Mouse (Mus musculus): ENCODE measurements at regions not wholly inside any gene's neighbourhood (a gene's known extent, or its start where the extent isn't known, plus 50 kb on each side); places are given as distances from the start of the nearest gene placed in this dataset.

GRCm38 (mm10) chr4:31612825-31613514, 350.9 kb upstream of the Map3k7 start:
- no peak for DNase-seq (ENCODE audit: low spot score in 2 of 2)

- no peak for DNase-seq (ENCODE audit: low spot score in 2 of 2)
Measured at GRCm38 (mm10) chr4:31617572-31617971, 346.3 kb upstream of the Map3k7 start.

- no peak for DNase-seq (ENCODE audit: low spot score in 2 of 2)
Measured at GRCm38 (mm10) chr4:31618026-31618425, 345.9 kb upstream of the Map3k7 start.

- no peak for DNase-seq (ENCODE audit: low spot score in 2 of 2)
Measured at GRCm38 (mm10) chr4:31621205-31621604, 342.7 kb upstream of the Map3k7 start.

GRCm38 (mm10) chr4:31627053-31627452, 336.8 kb upstream of the Map3k7 start:
- DNase-seq (ENCODE audit: low spot score in 2 of 2): no peak

- DNase-seq (ENCODE audit: low spot score in 2 of 2): no peak
Measured at GRCm38 (mm10) chr4:31627777-31628176, 336.1 kb upstream of the Map3k7 start.

GRCm38 (mm10) chr4:31638564-31638963, 325.3 kb upstream of the Map3k7 start:
- DNase-seq (ENCODE audit: low spot score in 2 of 2): no peak

- DNase-seq (ENCODE audit: low spot score in 2 of 2): no peak
Measured at GRCm38 (mm10) chr4:31642161-31642560, 321.7 kb upstream of the Map3k7 start.

- no peak for DNase-seq (ENCODE audit: low spot score in 2 of 2)
Measured at GRCm38 (mm10) chr4:31642593-31643290, 321.2 kb upstream of the Map3k7 start.

- DNase-seq (ENCODE audit: low spot score in 2 of 2): no peak
Measured at GRCm38 (mm10) chr4:31648631-31649368, 315.1 kb upstream of the Map3k7 start.

- DNase-seq (ENCODE audit: low spot score in 2 of 2): no peak
Measured at GRCm38 (mm10) chr4:31655364-31656106, 308.4 kb upstream of the Map3k7 start.

GRCm38 (mm10) chr4:31656111-31656510, 307.8 kb upstream of the Map3k7 start:
- DNase-seq (ENCODE audit: low spot score in 2 of 2): no peak

- no peak for DNase-seq (ENCODE audit: low spot score in 2 of 2)
Measured at GRCm38 (mm10) chr4:31658820-31659219, 305.1 kb upstream of the Map3k7 start.

- DNase-seq (ENCODE audit: low spot score in 2 of 2): no peak
Measured at GRCm38 (mm10) chr4:31660896-31661295, 303.0 kb upstream of the Map3k7 start.

GRCm38 (mm10) chr4:31671530-31672170, 292.2 kb upstream of the Map3k7 start:
- no peak for DNase-seq (ENCODE audit: low spot score in 2 of 2)

- DNase-seq (ENCODE audit: low spot score in 2 of 2): no peak
Measured at GRCm38 (mm10) chr4:31672171-31672841, 291.6 kb upstream of the Map3k7 start.

GRCm38 (mm10) chr4:31672842-31673171, 291.1 kb upstream of the Map3k7 start:
- DNase-seq (ENCODE audit: low spot score in 2 of 2): no peak

GRCm38 (mm10) chr4:31679007-31679590, 284.8 kb upstream of the Map3k7 start:
- no peak for DNase-seq (ENCODE audit: low spot score in 2 of 2)

GRCm38 (mm10) chr4:31680958-31681357, 282.9 kb upstream of the Map3k7 start:
- DNase-seq (ENCODE audit: low spot score in 2 of 2): no peak

- DNase-seq (ENCODE audit: low spot score in 2 of 2): no peak
Measured at GRCm38 (mm10) chr4:31689083-31689482, 274.8 kb upstream of the Map3k7 start.
